Mouse (Mus musculus) forebrain, embryonic 16.5 days (tissue): Measurements from ENCODE around the gene Zdhhc14. TPM values are rescaled to one million over a fixed set of nuclear protein-coding genes. Genes with fewer than 3 reads are reported as not detected.
A peak's percentile ranks its signal among the peaks of the same experiment; 100 is the strongest.

ENCODE experiments used
- ATAC-seq: fragments of 200-750 bp; cut with Nextera tagmentation; 2 replicates; pipeline ENCODE4 v1.8.0; 2017; ENCODE audit warnings: mild to moderate bottlenecking, moderate library complexity
- H3K27ac ChIP-seq: fragments of 300-500 bp; sonication (generic); 2 replicates; pipeline ENCODE4 v1.5.1; 2014; ENCODE audit warnings: low read length, control low read depth
- H3K27me3 ChIP-seq: fragments of 300-500 bp; sonication (generic); replicated peaks from 2 replicates; pipeline ENCODE4 v1.6.1; 2014; ENCODE audit warnings: low read length; ENCODE audit not compliant: control insufficient read depth, insufficient read depth
- H3K36me3 ChIP-seq: fragments of 300-500 bp; sonication (generic); 2 replicates; pipeline ENCODE4 v1.6.1; 2014; ENCODE audit not compliant: control insufficient read depth, insufficient read depth
- H3K4me1 ChIP-seq: fragments of 300-500 bp; sonication (generic); replicated peaks from 2 replicates; pipeline ENCODE4 v1.6.1; 2014; ENCODE audit warnings: low read length; ENCODE audit not compliant: control insufficient read depth, insufficient read depth
- H3K4me2 ChIP-seq: fragments of 300-500 bp; sonication (generic); 2 replicates; pipeline ENCODE4 v1.6.1; 2014; ENCODE audit warnings: mild to moderate bottlenecking, low read length, control low read depth
- H3K4me3 ChIP-seq: fragments of 300-500 bp; sonication (generic); replicated peaks from 2 replicates; pipeline ENCODE4 v1.5.1; 2014; ENCODE audit warnings: mild to moderate bottlenecking, low read length, control low read depth
- H3K9ac ChIP-seq: fragments of 300-500 bp; sonication (generic); replicated peaks from 2 replicates; pipeline ENCODE4 v1.6.1; 2014; ENCODE audit warnings: low read depth, low read length, control low read depth
- H3K9me3 ChIP-seq: fragments of 300-500 bp; sonication (generic); 2 replicates; pipeline ENCODE4 v1.6.1; 2016; ENCODE audit warnings: low read length; ENCODE audit not compliant: control insufficient read depth
- WGBS: fragments of 180-500 bp; shearing (Covaris S2); extraction: QIAGEN DNeasy Blood & Tissue Kit; methylation state at CpG from one replicate; pipeline ENCODE4 v1.1.7; 2014; 5-methylcytosine and 5-hydroxymethylcytosine counted together
- polyA plus RNA-seq: library from polyadenylated mRNA; unstranded; fragments of >200 nt; fragmentation: Nextera tagmentation; extraction: Ambion mirVana; gene quantifications from 2 replicates; pipeline ENCODE4 v1.2.1, GENCODE M21; 2015

Zdhhc14 gene
- polyA plus RNA-seq, 1 experiment from 2014 or later = 8.1 TPM

DNA sequence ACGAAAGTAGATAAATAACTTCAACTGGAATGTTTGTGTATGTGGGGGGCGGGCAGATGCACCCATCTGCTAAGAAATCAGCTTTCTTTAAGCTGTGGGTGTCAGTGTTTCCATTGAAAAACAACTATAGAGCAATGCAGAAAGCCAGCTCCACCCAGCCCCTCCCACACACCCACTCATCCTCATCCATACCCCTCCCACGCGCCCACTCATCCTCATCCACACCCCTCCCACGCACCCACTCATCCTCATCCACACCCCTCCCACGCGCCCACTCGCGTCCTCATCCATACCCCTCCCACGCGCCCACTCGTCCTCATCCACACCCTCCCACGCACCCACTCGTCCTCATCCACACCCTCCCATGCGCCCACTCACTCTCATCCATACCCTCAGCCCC, 264.5 kb downstream of the Zdhhc14 start:
- no peak overlapping the region for H3K27ac ChIP-seq
- 93% methylated on average over 15 of the region's 15 CpGs for WGBS
- H3K9me3 ChIP-seq = no peaks in the 10 kb centered on the region
- H3K4me1 ChIP-seq = peaks cover 9% of the 10 kb centered on the region
- no peak overlapping the region for H3K9ac ChIP-seq
- ATAC-seq = no peak
- H3K36me3 ChIP-seq = no peaks in the 10 kb centered on the region
- no peaks in the 10 kb centered on the region for H3K27me3 ChIP-seq
- no peak overlapping the region for H3K4me3 ChIP-seq
- H3K4me2 ChIP-seq = no peak overlapping the region

DNA sequence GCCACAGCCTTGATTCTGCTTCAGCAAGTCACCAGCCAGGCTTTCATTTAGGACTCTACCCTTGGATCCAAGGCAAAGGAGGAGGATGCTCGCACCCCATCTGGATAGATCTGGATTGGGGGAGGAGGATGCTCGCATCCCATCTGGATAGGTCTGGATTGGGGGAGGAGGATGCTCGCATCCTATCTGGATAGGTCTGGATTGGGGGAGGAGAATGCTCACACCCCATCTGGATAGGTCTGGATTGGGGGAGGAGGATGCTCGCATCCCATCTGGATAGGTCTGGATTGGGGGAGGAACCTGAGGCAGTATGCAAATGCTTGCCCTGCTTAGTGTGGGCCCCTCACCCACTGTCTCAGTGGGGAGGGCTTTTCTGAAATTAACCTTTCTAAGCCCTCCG, 271.4 kb downstream of the Zdhhc14 start:
- no peaks in the 10 kb centered on the region for H3K36me3 ChIP-seq
- no peaks in the 10 kb centered on the region for H3K27me3 ChIP-seq
- no peak overlapping the region for H3K4me3 ChIP-seq
- ATAC-seq = no peak
- H3K9ac ChIP-seq = no peak overlapping the region
- H3K9me3 ChIP-seq = no peaks in the 10 kb centered on the region
- H3K4me2 ChIP-seq = no peak overlapping the region
- no peak overlapping the region for H3K27ac ChIP-seq
- no peaks in the 10 kb centered on the region for H3K4me1 ChIP-seq
- WGBS = 84% methylated on average over 5 of the region's 5 CpGs

DNA sequence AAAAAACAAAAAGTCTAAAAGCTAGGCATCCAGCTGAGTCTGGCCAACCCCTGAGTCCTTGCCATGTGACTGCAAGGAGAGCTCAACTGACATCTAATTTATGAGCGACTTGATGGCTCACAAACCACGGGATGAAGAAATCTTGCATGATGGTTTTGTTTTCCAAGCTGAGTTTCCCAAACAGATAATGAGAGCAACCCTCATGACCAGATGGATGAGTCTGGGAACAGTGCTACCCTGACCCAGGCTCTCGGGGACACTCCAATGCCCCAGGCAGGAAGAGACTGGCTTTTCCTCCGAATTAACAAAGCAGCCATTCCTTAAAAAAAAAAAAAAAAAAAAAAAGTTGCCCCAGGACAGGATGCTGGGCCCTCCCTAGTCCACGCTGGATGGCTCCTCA, 271.9 kb downstream of the Zdhhc14 start:
- Histone ChIP-seq H3K4me2 (no peak overlapping the region), H3K4me3 (no peak overlapping the region), H3K36me3 (no peaks in the 10 kb centered on the region), H3K27me3 (no peaks in the 10 kb centered on the region), H3K9me3 (no peaks in the 10 kb centered on the region), H3K27ac (no peak overlapping the region), H3K4me1 (no peaks in the 10 kb centered on the region), H3K9ac (no peak overlapping the region)
- WGBS = 72% methylated on average over 5 of the region's 5 CpGs
- ATAC-seq = no peak

DNA sequence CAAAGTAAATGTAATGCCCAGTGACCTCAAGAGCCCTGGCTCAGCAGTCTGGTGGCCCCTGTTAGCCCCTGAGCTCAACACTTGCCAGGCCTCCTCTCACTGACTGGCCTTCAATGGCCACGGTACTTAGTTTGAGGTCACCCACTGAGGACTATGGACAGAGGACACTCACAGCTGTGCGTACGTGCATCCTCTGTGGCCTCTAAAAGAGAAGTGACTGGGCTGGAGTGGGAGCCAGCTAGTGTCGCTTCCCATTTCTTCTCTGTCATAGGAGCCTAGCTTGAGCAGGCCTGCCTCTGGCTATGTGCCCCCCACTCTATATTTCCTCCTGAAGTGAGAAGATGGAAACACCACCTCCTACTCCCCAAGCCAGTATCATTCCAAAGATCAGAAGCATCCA, 273.4 kb downstream of the Zdhhc14 start:
- H3K9ac ChIP-seq = no peak overlapping the region
- peaks cover 12% of the 10 kb centered on the region for H3K4me1 ChIP-seq
- H3K4me3 ChIP-seq = no peak overlapping the region
- no peaks in the 10 kb centered on the region for H3K9me3 ChIP-seq
- no peaks in the 10 kb centered on the region for H3K27me3 ChIP-seq
- no peak for ATAC-seq
- 89% methylated on average over 4 of the region's 4 CpGs for WGBS
- H3K4me2 ChIP-seq = no peak overlapping the region
- no peak overlapping the region for H3K27ac ChIP-seq
- H3K36me3 ChIP-seq = no peaks in the 10 kb centered on the region

DNA sequence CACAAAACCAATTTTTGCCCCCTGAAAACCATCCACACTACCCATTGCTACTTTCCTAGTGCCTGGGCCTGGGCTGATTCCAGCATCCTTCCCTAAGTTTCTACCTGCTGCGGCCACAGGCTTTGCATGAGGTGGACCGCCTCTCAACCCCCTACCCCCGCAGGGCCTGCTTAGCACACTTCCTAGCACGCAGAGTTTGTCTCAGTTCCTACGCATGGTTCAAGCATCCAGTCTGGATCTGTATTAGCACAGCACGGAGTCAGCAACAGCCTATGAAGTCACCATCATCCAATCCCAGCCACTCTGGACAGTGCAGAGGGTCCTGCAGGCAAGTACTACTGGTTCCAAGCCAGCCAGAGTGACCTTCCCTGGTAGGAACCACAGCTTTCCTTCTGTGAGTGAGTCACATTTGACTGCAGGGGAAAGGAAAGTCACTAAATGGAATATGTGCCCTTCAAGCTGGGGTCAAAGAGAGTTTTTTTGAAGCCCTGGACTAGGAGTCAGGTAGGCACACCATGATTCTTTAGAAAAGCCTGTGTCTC, 275.9 kb downstream of the Zdhhc14 start:
- Histone ChIP-seq H3K4me1 (peaks cover 16% of the 10 kb centered on the region), H3K36me3 (no peaks in the 10 kb centered on the region), H3K4me2 (no peak overlapping the region), H3K27ac (no peak overlapping the region), H3K9ac (no peak overlapping the region), H3K4me3 (no peak overlapping the region), H3K27me3 (no peaks in the 10 kb centered on the region), H3K9me3 (no peaks in the 10 kb centered on the region)
- WGBS = 58% methylated on average over 6 of the region's 6 CpGs
- no peak for ATAC-seq

DNA sequence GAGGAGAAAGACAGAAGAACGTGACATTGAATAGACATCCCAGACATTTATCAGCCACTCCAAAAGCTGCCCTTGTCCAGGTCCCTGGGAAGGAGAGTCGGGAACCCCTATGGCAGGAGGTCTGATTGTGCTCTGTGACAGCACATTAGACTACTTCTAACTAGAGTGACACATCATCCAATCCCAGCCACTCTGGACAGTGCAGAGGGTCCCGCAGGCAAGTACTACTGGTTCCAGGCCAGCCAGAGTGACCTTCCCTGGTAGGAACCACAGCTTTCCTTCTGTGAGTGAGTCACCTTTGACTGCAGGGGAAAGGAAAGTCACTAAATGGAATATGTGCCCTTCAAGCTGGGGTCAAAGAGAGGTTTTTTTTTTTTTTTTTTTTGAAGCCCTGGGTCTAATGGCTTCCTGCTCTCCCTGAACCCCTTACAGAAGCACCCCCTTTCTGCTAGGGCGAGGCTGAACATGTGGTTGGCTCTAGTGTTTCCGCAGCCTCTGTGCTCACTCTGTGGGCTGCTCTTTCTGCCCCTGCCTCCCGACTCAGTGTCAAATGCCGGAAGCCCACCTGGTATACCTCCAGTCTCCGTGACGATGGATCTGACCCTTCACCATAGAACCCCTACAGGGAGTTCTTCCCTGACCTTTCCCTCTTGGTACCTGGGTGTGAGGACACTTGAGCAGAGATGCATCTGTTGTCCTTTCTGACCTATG, 276.6 kb downstream of the Zdhhc14 start:
- H3K4me1 ChIP-seq = peaks cover 16% of the 10 kb centered on the region
- no peak overlapping the region for H3K27ac ChIP-seq
- no peak overlapping the region for H3K9ac ChIP-seq
- no peak for ATAC-seq
- H3K36me3 ChIP-seq = no peaks in the 10 kb centered on the region
- WGBS = 85% methylated on average over 9 of the region's 9 CpGs
- no peaks in the 10 kb centered on the region for H3K27me3 ChIP-seq
- H3K4me2 ChIP-seq = no peak overlapping the region
- H3K4me3 ChIP-seq = no peak overlapping the region
- no peaks in the 10 kb centered on the region for H3K9me3 ChIP-seq

DNA sequence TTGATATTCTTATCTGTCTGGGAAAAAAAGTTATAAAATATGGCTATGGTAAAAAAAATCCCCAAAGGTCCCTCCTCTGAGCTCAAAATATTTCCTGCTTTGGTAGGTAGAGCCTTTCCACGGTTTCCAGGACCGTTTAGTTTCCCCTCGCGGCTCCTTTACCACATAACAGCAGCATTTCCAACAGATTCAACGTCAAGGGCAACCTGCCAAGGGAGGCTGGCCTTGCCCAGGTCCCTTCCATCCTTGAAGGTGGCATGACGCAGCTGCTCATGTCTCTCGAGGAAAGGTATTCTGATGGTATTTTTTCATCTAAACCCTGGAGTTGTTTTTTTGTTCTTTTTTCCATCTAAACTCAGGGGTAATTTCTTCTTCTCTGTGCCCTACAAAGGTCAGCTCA, 277.4 kb downstream of the Zdhhc14 start:
- Histone ChIP-seq H3K36me3 (no peaks in the 10 kb centered on the region), H3K27ac (no peak overlapping the region), H3K27me3 (no peaks in the 10 kb centered on the region), H3K4me1 (peaks cover 16% of the 10 kb centered on the region), H3K4me2 (peak overlapping the region; percentile 53), H3K9me3 (no peaks in the 10 kb centered on the region), H3K4me3 (peak overlapping the region; percentile 27), H3K9ac (no peak overlapping the region)
- ATAC-seq = peak; percentile 39; the same call in 1 of the 2 replicates
- 18% methylated on average over 7 of the region's 7 CpGs for WGBS

DNA sequence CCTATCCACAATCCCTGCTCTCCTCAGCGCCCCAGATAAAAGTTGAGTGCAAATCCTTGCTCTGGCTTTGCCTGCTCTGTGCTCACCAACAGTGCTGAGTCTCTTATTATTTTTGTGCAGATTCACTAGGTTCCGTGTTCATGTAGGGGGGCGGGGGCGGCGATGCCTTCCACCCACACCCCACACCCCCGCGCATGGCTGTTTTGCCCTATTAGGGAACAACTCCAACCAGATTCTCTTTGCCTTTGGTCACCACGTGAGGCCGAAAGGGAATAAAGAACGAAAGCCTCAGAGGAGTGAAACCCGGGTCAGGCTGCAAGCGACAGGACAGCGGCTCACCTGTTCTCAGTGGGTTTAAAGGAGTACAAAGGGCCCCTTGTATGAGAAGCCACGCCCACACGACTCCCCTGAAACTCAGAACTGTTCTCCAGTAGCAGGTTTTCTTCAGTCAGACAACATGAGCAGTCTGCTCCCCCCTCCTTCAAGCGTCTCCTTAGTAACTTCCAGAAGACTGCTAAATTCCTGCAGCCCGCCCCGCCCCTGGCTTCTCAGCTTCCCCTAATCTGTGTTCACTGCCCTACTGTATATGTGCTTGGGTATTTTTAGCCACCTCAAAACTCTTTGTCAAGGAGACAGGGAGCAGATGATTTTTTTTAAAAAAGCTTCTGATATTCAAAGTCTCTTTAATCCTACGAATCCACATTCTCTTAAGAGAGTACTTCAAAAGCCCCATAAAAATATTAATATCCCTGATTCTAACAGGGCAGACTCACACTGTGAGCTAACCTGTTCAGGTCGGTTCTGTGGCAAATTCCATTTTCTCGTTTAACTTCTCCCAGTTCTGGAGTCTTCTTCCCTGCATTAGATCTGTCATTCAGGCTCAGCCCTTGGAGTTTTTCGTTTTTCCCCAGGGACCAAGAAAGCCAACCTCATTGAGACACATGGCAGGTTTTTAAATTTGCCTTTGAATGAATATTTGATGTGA, 278.2 kb downstream of the Zdhhc14 start:
- WGBS = 4% methylated on average over 22 of the region's 22 CpGs
- ATAC-seq = peak; percentile 86
- Histone ChIP-seq H3K4me2 (peak overlapping the region; percentile 53), H3K27ac (0 out of 2 replicates have a peak overlapping the region, but pooled peaks have one; percentile 15), H3K4me3 (peak overlapping the region; percentile 27), H3K9ac (peak overlapping the region; percentile 38), H3K9me3 (no peaks in the 10 kb centered on the region), H3K36me3 (no peaks in the 10 kb centered on the region), H3K27me3 (no peaks in the 10 kb centered on the region), H3K4me1 (peaks cover 16% of the 10 kb centered on the region)
